Mouse (Mus musculus): ENCODE measurements at regions not wholly inside any gene's neighbourhood (a gene's known extent, or its start where the extent isn't known, plus 50 kb on each side); places are given as distances from the start of the nearest gene placed in this dataset.

- no peak for ATAC-seq (ENCODE audit: extremely low read depth, insufficient number of reproducible peaks, low FRiP score, poor library complexity, severe bottlenecking)
Measured at GRCm38 (mm10) chr13:40523115-40523514, 161.9 kb upstream of the Ofcc1 start.

GRCm38 (mm10) chr13:40518180-40518579 lies 156.9 kb upstream of the Ofcc1 start:
- no peak for ATAC-seq (ENCODE audit: extremely low read depth, insufficient number of reproducible peaks, low FRiP score, poor library complexity, severe bottlenecking)

- ATAC-seq (ENCODE audit: extremely low read depth, insufficient number of reproducible peaks, low FRiP score, poor library complexity, severe bottlenecking) = no peak
Measured at GRCm38 (mm10) chr13:40509290-40509689, 148.0 kb upstream of the Ofcc1 start.

- ATAC-seq (ENCODE audit: extremely low read depth, insufficient number of reproducible peaks, low FRiP score, poor library complexity, severe bottlenecking) = no peak
Measured at GRCm38 (mm10) chr13:40480830-40481229, 119.6 kb upstream of the Ofcc1 start.

GRCm38 (mm10) chr13:40472683-40473082 lies 111.4 kb upstream of the Ofcc1 start:
- no peak for ATAC-seq (ENCODE audit: extremely low read depth, insufficient number of reproducible peaks, low FRiP score, poor library complexity, severe bottlenecking)

- ATAC-seq (ENCODE audit: extremely low read depth, insufficient number of reproducible peaks, low FRiP score, poor library complexity, severe bottlenecking) = no peak
Measured at GRCm38 (mm10) chr13:40469162-40469561, 107.9 kb upstream of the Ofcc1 start.

- ATAC-seq (ENCODE audit: extremely low read depth, insufficient number of reproducible peaks, low FRiP score, poor library complexity, severe bottlenecking) = no peak
Measured at GRCm38 (mm10) chr13:40453360-40453759, 92.1 kb upstream of the Ofcc1 start.

GRCm38 (mm10) chr13:40429831-40430230 lies 68.6 kb upstream of the Ofcc1 start:
- ATAC-seq (ENCODE audit: extremely low read depth, insufficient number of reproducible peaks, low FRiP score, poor library complexity, severe bottlenecking) = no peak

GRCm38 (mm10) chr13:40423051-40423450 lies 61.8 kb upstream of the Ofcc1 start:
- ATAC-seq (ENCODE audit: extremely low read depth, insufficient number of reproducible peaks, low FRiP score, poor library complexity, severe bottlenecking) = no peak

- ATAC-seq (ENCODE audit: extremely low read depth, insufficient number of reproducible peaks, low FRiP score, poor library complexity, severe bottlenecking) = no peak
Measured at GRCm38 (mm10) chr13:40417856-40418255, 56.6 kb upstream of the Ofcc1 start.

- 0 out of 2 replicates have a peak, but pooled peaks have one; percentile 13 for ATAC-seq (ENCODE audit: extremely low read depth, insufficient number of reproducible peaks, low FRiP score, poor library complexity, severe bottlenecking)
Measured at GRCm38 (mm10) chr13:40413074-40413473, 51.8 kb upstream of the Ofcc1 start.

All from neutrophil, adult 5-6 weeks (primary cell).